ENCODE assay signal across 8 mouse cellular contexts in the genomic region with DNA sequence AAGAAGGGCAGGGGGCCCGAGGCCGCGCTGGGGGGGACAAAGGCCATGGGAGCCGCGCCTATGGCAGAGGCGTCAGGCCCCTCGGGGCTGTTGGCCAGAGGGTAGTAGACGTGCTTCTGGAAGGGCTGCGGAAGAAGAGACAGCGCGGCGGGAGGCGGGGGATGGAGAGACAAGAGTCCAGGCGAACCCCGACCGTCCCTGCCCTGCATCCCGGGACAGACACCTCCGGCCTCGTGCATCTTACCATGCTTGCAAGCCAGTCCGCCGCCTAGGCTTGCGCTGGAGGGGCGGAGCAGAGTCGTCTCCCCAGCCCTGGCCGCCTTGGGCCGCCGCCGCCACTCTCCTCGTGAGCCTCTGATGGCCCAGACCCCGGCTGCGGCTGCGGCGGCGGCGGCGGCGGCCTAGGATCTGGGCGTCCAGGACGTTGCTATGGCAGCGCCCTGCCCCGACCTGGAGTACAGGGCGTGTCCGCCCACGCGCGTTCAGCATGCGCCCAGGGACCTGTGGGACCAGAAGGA. TPM values are rescaled to one million over a fixed set of nuclear protein-coding genes. Genes with fewer than 3 reads are reported as not detected.
DNase-seq lines count a peak whose midpoint lies in the region; ATAC-seq and TF ChIP-seq lines count a peak whose summit lies in the region.

No protein-coding gene starts in this region.

- peak overlapping the region; percentile 63 for H3K4me3 ChIP-seq in heart, embryonic 10.5 days
- H3K4me3 ChIP-seq in embryonic fibroblast, embryonic 13.5 days (ENCODE audit: insufficient read depth, low read length) = peak overlapping the region; percentile 11; the same call in 1 of the 2 replicates
- H3K4me3 ChIP-seq in lung, embryonic 16.5 days (ENCODE audit: low read length) = peak overlapping the region; percentile 40

- TF ChIP-seq CTCF in embryonic fibroblast, embryonic 13.5 days (IDR thresholded peaks at IDR 0.05; ENCODE audit: borderline replicate concordance, insufficient read depth, low read length) = no peak

- H3K4me2 ChIP-seq in lung, embryonic 16.5 days (ENCODE audit: low read depth, low read length) = peak overlapping the region; percentile 92

- peak; percentile 76 for DNase-seq in heart, embryonic 10.5 days (ENCODE audit: low spot score)
- DNase-seq in heart, adult 8-10 months (ENCODE audit: low spot score) = no peak
- peak; percentile 22 for DNase-seq in adrenal gland, postnatal 25 days
- peak; percentile 42 for DNase-seq in induced T-regulatory cell, adult 2 months (ENCODE audit: low read depth)
- DNase-seq in right cerebral cortex, postnatal 4 days = peak; percentile 37
- no peak for DNase-seq in urinary bladder, postnatal 10 days (ENCODE audit: low spot score)

- peaks cover 20% of the 10 kb centered on the region for H3K27me3 ChIP-seq in heart, embryonic 10.5 days (ENCODE audit: insufficient read depth, poor library complexity, severe bottlenecking)
- 0 out of 2 replicates have a peak, but pooled peaks cover 2% of the 10 kb centered on the region for H3K27me3 ChIP-seq in lung, embryonic 16.5 days (ENCODE audit: control insufficient read depth, insufficient read depth, low read depth, low read length)

- TF ChIP-seq POLR2A in embryonic fibroblast, embryonic 13.5 days (IDR thresholded peaks at IDR 0.05; ENCODE audit: low read depth, low read length) = no peak

- no peaks in the 10 kb centered on the region for H3K9me3 ChIP-seq in heart, embryonic 10.5 days
- H3K9me3 ChIP-seq in lung, embryonic 16.5 days (ENCODE audit: control insufficient read depth, low read length) = no peaks in the 10 kb centered on the region

- H3K4me1 ChIP-seq in heart, embryonic 10.5 days = peaks cover 33% of the 10 kb centered on the region
- peaks cover 3% of the 10 kb centered on the region for H3K4me1 ChIP-seq in embryonic fibroblast, embryonic 13.5 days (ENCODE audit: control insufficient read depth, insufficient read depth, low read length)
- H3K4me1 ChIP-seq in lung, embryonic 16.5 days (replicated peaks; ENCODE audit: control insufficient read depth, insufficient read depth, low read length) = peaks cover 31% of the 10 kb centered on the region

- ATAC-seq in lung, embryonic 16.5 days (ENCODE audit: low read depth) = peak; percentile 57

- H3K27ac ChIP-seq in heart, embryonic 10.5 days = peak overlapping the region; percentile 64; the same call in 1 of the 2 replicates
- H3K27ac ChIP-seq in embryonic fibroblast, embryonic 13.5 days (ENCODE audit: insufficient read depth, low read length) = no peak overlapping the region
- H3K27ac ChIP-seq in lung, embryonic 16.5 days (ENCODE audit: low read length) = no peak overlapping the region

- H3K9ac ChIP-seq in lung, embryonic 16.5 days (ENCODE audit: low read length) = peak overlapping the region; percentile 62

- WGBS in heart, embryonic 10.5 days = under 1% methylated on average over 47 of the region's 47 CpGs
- WGBS in lung, embryonic 16.5 days = 2% methylated on average over 37 of the region's 47 CpGs

- peaks cover 12% of the 10 kb centered on the region for H3K36me3 ChIP-seq in heart, embryonic 10.5 days
- H3K36me3 ChIP-seq in lung, embryonic 16.5 days (ENCODE audit: control insufficient read depth, insufficient read depth, low read length) = no peaks in the 10 kb centered on the region

RNA-seq across cellular contexts. Expression of gene Dzip1, which starts 2.5 kb away (rescaled TPM):
- polyA plus RNA-seq in heart, embryonic 10.5 days (2016; fragmentation: Nextera tagmentation; extraction: Ambion mirVana) = 8.8 and 15.3 TPM in 2 replicates
- total RNA-seq in heart, adult 8-10 months (2022) = 1 to 10 TPM; 2.1 to 3.1 (median 2.5) TPM
- total RNA-seq in adrenal gland, postnatal 25 days (2021) = 16.0 and 22.7 TPM in 2 replicates
- 42.5 and 54.6 TPM in 2 replicates for polyA plus RNA-seq in embryonic fibroblast, embryonic 13.5 days (2011; ENCODE audit: insufficient read length, low read depth, missing spikeins)
- polyA plus RNA-seq in lung, embryonic 16.5 days (2015; fragmentation: Nextera tagmentation; extraction: Ambion mirVana) = 13.1 and 13.4 TPM in 2 replicates

RNA-seq across cellular contexts. Expression of gene Dnajc3, which starts 15.1 kb away (rescaled TPM):
- polyA plus RNA-seq in heart, embryonic 10.5 days (2016; fragmentation: Nextera tagmentation; extraction: Ambion mirVana) = 38.0 and 44.3 TPM in 2 replicates
- total RNA-seq in heart, adult 8-10 months (2022) = 10 to 100 TPM; 25.5 to 33.5 (median 28.4) TPM
- 58.1 and 60.6 TPM in 2 replicates for total RNA-seq in adrenal gland, postnatal 25 days (2021)
- 53.6 and 54.3 TPM in 2 replicates for polyA plus RNA-seq in embryonic fibroblast, embryonic 13.5 days (2011; ENCODE audit: insufficient read length, low read depth, missing spikeins)
- polyA plus RNA-seq in lung, embryonic 16.5 days (2015; fragmentation: Nextera tagmentation; extraction: Ambion mirVana) = 60.9 and 62.0 TPM in 2 replicates

Comparison
In these comparisons a context has a peak if more than half of its experiments do, and no peak if none do; other contexts are left out.
1. DNase-seq: peak in heart, embryonic 10.5 days (single experiment), adrenal gland, postnatal 25 days (single experiment), induced T-regulatory cell, adult 2 months (single experiment) and right cerebral cortex, postnatal 4 days (single experiment); none in heart, adult 8-10 months (single experiment) and urinary bladder, postnatal 10 days (single experiment).
2. H3K4me3 ChIP-seq: peak in every context shown above with its lines; median percentile 63 in heart, embryonic 10.5 days; 40 in lung, embryonic 16.5 days; 11 in embryonic fibroblast, embryonic 13.5 days.